ENCODE assay signal across 22 mouse cellular contexts in genomic region chr5:115102231-115102630, GRCm38 (mm10). TPM values are rescaled to one million over a fixed set of nuclear protein-coding genes. Genes with fewer than 3 reads are reported as not detected.
A peak's percentile ranks its signal among the peaks of the same experiment; 100 is the strongest.
DNase-seq lines count a peak whose midpoint lies in the region; ATAC-seq and TF ChIP-seq lines count a peak whose summit lies in the region.
"Had no signal": no experiment of that assay in that cellular context is flagged by ENCODE, and none has a peak within 500 bp of the region (broad histone marks: within the 10 kb centered on the region; RNA-seq: fewer than 3 reads in every experiment).

No protein-coding gene starts in this region.

- no peak overlapping the region for H3K27ac ChIP-seq in liver, adult 2 months (replicated peaks; ENCODE audit: insufficient read depth, low read depth, low read length)
- H3K27ac ChIP-seq in liver, embryonic 11.5 days (ENCODE audit: low read depth, low read length) = no peak overlapping the region
- H3K27ac ChIP-seq in MEL (ENCODE audit: control insufficient read depth, low read depth, low read length) = no peak overlapping the region
- H3K27ac ChIP-seq in stomach, postnatal 0 days (replicated peaks) = no peak overlapping the region
- H3K27ac ChIP-seq: embryonic facial prominence, embryonic 10.5 days; embryonic facial prominence, embryonic 12.5 days; forebrain, embryonic 13.5 days; forebrain, embryonic 15.5 days had no signal

- no peak for TF ChIP-seq POLR2A in liver, adult 2 months (IDR thresholded peaks at IDR 0.05; ENCODE audit: extremely low read depth, insufficient read depth, low read length)
- no peak for TF ChIP-seq POLR2A in MEL (IDR thresholded peaks at IDR 0.05; ENCODE audit: control insufficient read depth in 1 of 2, insufficient read depth in 1 of 2, low read depth in 1 of 2, low read length in 2 of 2, poor library complexity in 1 of 2)

- H3K4me2 ChIP-seq in liver, embryonic 11.5 days = no peak overlapping the region
- no peak overlapping the region for H3K4me2 ChIP-seq in stomach, postnatal 0 days (replicated peaks; ENCODE audit: low read depth)
- H3K4me2 ChIP-seq: embryonic facial prominence, embryonic 12.5 days; forebrain, embryonic 13.5 days; forebrain, embryonic 15.5 days had no signal

- peak; percentile 19 for DNase-seq in liver, adult 2 months (ENCODE audit: extremely low read depth, low read depth, low spot score)
- no peak for DNase-seq in liver, embryonic 11.5 days (ENCODE audit: low spot score)
- DNase-seq in MEL (ENCODE audit: low read depth, low spot score) = no peak
- DNase-seq in stomach, postnatal 0 days (ENCODE audit: low spot score) = no peak
- DNase-seq in right cerebral cortex, postnatal 36 days (ENCODE audit: low spot score in 2 of 2) = no peak
- DNase-seq: adrenal gland, adult 8-10 months; adrenal gland, postnatal 14 days; adrenal gland, postnatal 36 days; cerebellum, adult 11-12 months; cerebellum, adult 2 months; cerebellum, adult 9-10 months; cerebellum, postnatal 10 days; cerebellum, postnatal 25 days; forebrain, postnatal 0 days had no signal

- ATAC-seq in liver, embryonic 11.5 days (replicated peaks; ENCODE audit: low FRiP score) = no peak
- no peak for ATAC-seq in stomach, postnatal 0 days (ENCODE audit: low FRiP score, low TSS enrichment)
- ATAC-seq: activated CD4-positive, CD25-positive, alpha-beta regulatory T cell, adult 4 months; forebrain, embryonic 13.5 days; forebrain, embryonic 15.5 days; forebrain, postnatal 0 days; Patski had no signal

- TF ChIP-seq EP300 in MEL (IDR thresholded peaks at IDR 0.05; ENCODE audit: low read depth in 1 of 2, low read length in 2 of 2) = no peak
- no peak for TF ChIP-seq EP300 in stomach, postnatal 0 days (optimal IDR thresholded peaks at IDR 0.05)

- no peak for TF ChIP-seq CTCF in liver, adult 2 months (IDR thresholded peaks at IDR 0.05; ENCODE audit: low read depth, low read length)
- peak in 1 of 3 experiments; percentile 23; a peak in 1 of 6 replicates for TF ChIP-seq CTCF in MEL (IDR thresholded peaks at IDR 0.05 in 2 of 3, conservative IDR thresholded peaks at IDR 0.05 in 1 of 3; ENCODE audit: control insufficient read depth in 1 of 3, insufficient read depth in 1 of 3, low read depth in 2 of 3, low read length in 3 of 3, poor library complexity in 1 of 3, severe bottlenecking in 1 of 3)
- 0 out of 2 replicates have a peak, but pooled peaks have one; percentile 2 for TF ChIP-seq CTCF in stomach, postnatal 0 days (IDR thresholded peaks at IDR 0.05; ENCODE audit: low read depth)

- no peak; the same call in 1 of the 2 replicates for TF ChIP-seq RAD21 in MEL (IDR thresholded peaks at IDR 0.05; ENCODE audit: low read depth, low read length)

- H3K27me3 ChIP-seq in liver, adult 2 months (ENCODE audit: control insufficient read depth, insufficient read depth, low read length) = no peaks in the 10 kb centered on the region
- H3K27me3 ChIP-seq in liver, embryonic 11.5 days (replicated peaks; ENCODE audit: control insufficient read depth, insufficient read depth, low read length) = no peaks in the 10 kb centered on the region
- no peaks in the 10 kb centered on the region for H3K27me3 ChIP-seq in MEL (ENCODE audit: control insufficient read depth in 1 of 2, insufficient read depth in 2 of 2, low read length in 2 of 2)
- no peaks in the 10 kb centered on the region for H3K27me3 ChIP-seq in stomach, postnatal 0 days (ENCODE audit: control insufficient read depth, insufficient read depth, low read length)
- H3K27me3 ChIP-seq: embryonic facial prominence, embryonic 12.5 days; forebrain, embryonic 13.5 days; forebrain, embryonic 15.5 days; Patski had no signal

- H3K79me2 ChIP-seq in liver, adult 2 months (ENCODE audit: control insufficient read depth, insufficient read depth, low read length) = no peaks in the 10 kb centered on the region
- H3K79me2 ChIP-seq in MEL (ENCODE audit: control insufficient read depth, insufficient read depth, low read length, poor library complexity) = no peaks in the 10 kb centered on the region

- no peak overlapping the region for H3K4me3 ChIP-seq in liver, adult 2 months (ENCODE audit: insufficient read depth, low read depth, low read length)
- H3K4me3 ChIP-seq in liver, embryonic 11.5 days (ENCODE audit: low read depth, low read length) = no peak overlapping the region
- H3K4me3 ChIP-seq in MEL (ENCODE audit: control insufficient read depth in 1 of 2, insufficient read depth in 1 of 2, low read depth in 2 of 2, low read length in 2 of 2) = no peak overlapping the region
- no peak overlapping the region for H3K4me3 ChIP-seq in stomach, postnatal 0 days (ENCODE audit: low read depth, low read length)
- H3K4me3 ChIP-seq: embryonic facial prominence, embryonic 10.5 days; embryonic facial prominence, embryonic 12.5 days; forebrain, embryonic 13.5 days; forebrain, embryonic 15.5 days had no signal

- H3K9me3 ChIP-seq in liver, embryonic 11.5 days (ENCODE audit: control insufficient read depth, low read length) = no peaks in the 10 kb centered on the region
- no peaks in the 10 kb centered on the region for H3K9me3 ChIP-seq in MEL (replicated peaks; ENCODE audit: insufficient read depth, low read length)
- no peaks in the 10 kb centered on the region for H3K9me3 ChIP-seq in stomach, postnatal 0 days (ENCODE audit: control insufficient read depth, low read length)
- H3K9me3 ChIP-seq: embryonic facial prominence, embryonic 10.5 days; embryonic facial prominence, embryonic 12.5 days; forebrain, embryonic 13.5 days; forebrain, embryonic 15.5 days had no signal

- H3K4me1 ChIP-seq in liver, adult 2 months (ENCODE audit: control insufficient read depth, insufficient read depth, low read length) = peaks cover 29% of the 10 kb centered on the region
- no peaks in the 10 kb centered on the region for H3K4me1 ChIP-seq in liver, embryonic 11.5 days (replicated peaks; ENCODE audit: control insufficient read depth, insufficient read depth, low read length)
- H3K4me1 ChIP-seq in MEL (ENCODE audit: control insufficient read depth in 1 of 2, insufficient read depth in 2 of 2, low read length in 2 of 2) = no peaks in the 10 kb centered on the region
- H3K4me1 ChIP-seq in stomach, postnatal 0 days (replicated peaks; ENCODE audit: control insufficient read depth, insufficient read depth) = no peaks in the 10 kb centered on the region
- H3K4me1 ChIP-seq: embryonic facial prominence, embryonic 10.5 days; embryonic facial prominence, embryonic 12.5 days; forebrain, embryonic 13.5 days; forebrain, embryonic 15.5 days had no signal

- 92% methylated on average over 2 of the region's 2 CpGs for WGBS in liver, adult 2 months
- 86% methylated on average over 2 of the region's 2 CpGs for WGBS in liver, embryonic 11.5 days
- 85% methylated on average over 2 of the region's 2 CpGs for WGBS in stomach, postnatal 0 days

- peaks cover 4% of the 10 kb centered on the region; the same call in 1 of the 2 replicates for H3K36me3 ChIP-seq in liver, adult 2 months (ENCODE audit: control insufficient read depth, insufficient read depth, low read length)
- H3K36me3 ChIP-seq in liver, embryonic 11.5 days (ENCODE audit: control insufficient read depth, insufficient read depth, low read length) = peaks cover 22% of the 10 kb centered on the region
- peaks cover 0 to 2% of the 10 kb centered on the region in 2 experiments; a peak in 2 of 4 replicates for H3K36me3 ChIP-seq in MEL (ENCODE audit: control insufficient read depth in 1 of 2, insufficient read depth in 2 of 2, low read length in 2 of 2)
- peaks cover 13% of the 10 kb centered on the region for H3K36me3 ChIP-seq in stomach, postnatal 0 days (ENCODE audit: control insufficient read depth, insufficient read depth, low read length)

- no peak overlapping the region for H3K9ac ChIP-seq in liver, adult 2 months (ENCODE audit: low read depth, low read length)
- no peak overlapping the region for H3K9ac ChIP-seq in liver, embryonic 11.5 days (ENCODE audit: low read depth, low read length)
- H3K9ac ChIP-seq in MEL (ENCODE audit: control insufficient read depth, low read depth, low read length, poor library complexity, severe bottlenecking) = no peak overlapping the region
- H3K9ac ChIP-seq in stomach, postnatal 0 days (ENCODE audit: low read length) = no peak overlapping the region
- H3K9ac ChIP-seq: embryonic facial prominence, embryonic 12.5 days; forebrain, embryonic 13.5 days; forebrain, embryonic 15.5 days; forebrain, postnatal 0 days had no signal

RNA-seq across cellular contexts. Expression of gene Gm10401, which starts 4.1 kb away (rescaled TPM):
- total RNA-seq in liver, adult 2 months (2014; rRNA removed) = not detected in 2 replicates
- polyA plus RNA-seq in liver, adult 2 months (2012; rRNA removed) = 0.17 TPM in 1 of 2 replicates, not detected in the other
- 19.5 and 25.1 TPM in 2 replicates for polyA plus RNA-seq in liver, embryonic 11.5 days (2014; fragmentation: Nextera tagmentation; extraction: Ambion mirVana)
- total RNA-seq in MEL (2012; rRNA removed) = 3.5 and 4.6 TPM in 2 replicates
- polyA plus RNA-seq in MEL (2012; ENCODE audit: insufficient read depth in 1 of 2, insufficient read length in 2 of 2, low read depth in 1 of 2, low replicate concordance in 2 of 2, missing spikeins in 1 of 2) = under 1 TPM in 1 of 2 experiments, not detected in 1; 0.56 TPM
- polyA plus RNA-seq in stomach, postnatal 0 days (2015; fragmentation: Nextera tagmentation; extraction: Ambion mirVana) = 17.9 and 22.2 TPM in 2 replicates
- total RNA-seq: adrenal gland, adult 18-20 months; adrenal gland, adult 8-10 months; adrenal gland, postnatal 14 days; adrenal gland, postnatal 36 days; forebrain, postnatal 0 days had no signal
- polyA plus RNA-seq: cerebellum, adult 2 months; cortical plate, adult 2 months; Patski had no signal

RNA-seq across cellular contexts. Expression of gene Acads, which starts 16.9 kb away (rescaled TPM):
- total RNA-seq in liver, adult 2 months (2014; rRNA removed) = 140 and 143 TPM in 2 replicates
- polyA plus RNA-seq in liver, adult 2 months (2012; rRNA removed) = 255 and 293 TPM in 2 replicates
- polyA plus RNA-seq in liver, embryonic 11.5 days (2014; fragmentation: Nextera tagmentation; extraction: Ambion mirVana) = 35.5 and 37.4 TPM in 2 replicates
- total RNA-seq in MEL (2012; rRNA removed) = 31.9 and 35.0 TPM in 2 replicates
- polyA plus RNA-seq in MEL (2012; ENCODE audit: insufficient read depth in 1 of 2, insufficient read length in 2 of 2, low read depth in 1 of 2, low replicate concordance in 2 of 2, missing spikeins in 1 of 2) = 10 to 100 TPM in 1 of 2 experiments, not detected in 1; 56.5 TPM
- 70.6 and 73.8 TPM in 2 replicates for polyA plus RNA-seq in stomach, postnatal 0 days (2015; fragmentation: Nextera tagmentation; extraction: Ambion mirVana)

RNA-seq across cellular contexts. Expression of gene Unc119b, which starts 32.5 kb away (rescaled TPM):
- total RNA-seq in liver, adult 2 months (2014; rRNA removed) = 12.5 and 17.3 TPM in 2 replicates
- 29.4 and 32.0 TPM in 2 replicates for polyA plus RNA-seq in liver, adult 2 months (2012; rRNA removed)
- polyA plus RNA-seq in liver, embryonic 11.5 days (2014; fragmentation: Nextera tagmentation; extraction: Ambion mirVana) = 26.8 and 27.3 TPM in 2 replicates
- total RNA-seq in MEL (2012; rRNA removed) = 15.8 and 18.6 TPM in 2 replicates
- polyA plus RNA-seq in MEL (2012; ENCODE audit: insufficient read depth in 1 of 2, insufficient read length in 2 of 2, low read depth in 1 of 2, low replicate concordance in 2 of 2, missing spikeins in 1 of 2) = 10 to 100 TPM in 1 of 2 experiments, not detected in 1; 25.7 TPM
- 12.7 and 12.9 TPM in 2 replicates for polyA plus RNA-seq in stomach, postnatal 0 days (2015; fragmentation: Nextera tagmentation; extraction: Ambion mirVana)

RNA-seq across cellular contexts. Expression of gene Mlec, which starts 55.7 kb away (rescaled TPM):
- 33.7 and 44.7 TPM in 2 replicates for total RNA-seq in liver, adult 2 months (2014; rRNA removed)
- 40.8 and 41.8 TPM in 2 replicates for polyA plus RNA-seq in liver, adult 2 months (2012; rRNA removed)
- 56.2 and 59.5 TPM in 2 replicates for polyA plus RNA-seq in liver, embryonic 11.5 days (2014; fragmentation: Nextera tagmentation; extraction: Ambion mirVana)
- total RNA-seq in MEL (2012; rRNA removed) = 146 and 167 TPM in 2 replicates
- polyA plus RNA-seq in MEL (2012; ENCODE audit: insufficient read depth in 1 of 2, insufficient read length in 2 of 2, low read depth in 1 of 2, low replicate concordance in 2 of 2, missing spikeins in 1 of 2) = 100 to 1,000 TPM in 1 of 2 experiments, not detected in 1; 156 TPM
- 30.4 and 34.0 TPM in 2 replicates for polyA plus RNA-seq in stomach, postnatal 0 days (2015; fragmentation: Nextera tagmentation; extraction: Ambion mirVana)

Comparison
In these comparisons a context has a peak if more than half of its experiments do, and no peak if none do; other contexts are left out.
1. RNA of gene Gm10401, which starts 4.1 kb away (polyA plus RNA-seq): 19.5 to 25.1 TPM in liver, embryonic 11.5 days and 17.9 to 22.2 TPM in stomach, postnatal 0 days; 0.56 TPM in MEL and 0.17 TPM in liver, adult 2 months; every median in the first group is over 10 times any median in the second.